Mouse (Mus musculus): ENCODE results near the gene Amy1. TPM values are rescaled to one million over a fixed set of nuclear protein-coding genes. Genes with fewer than 3 reads are reported as not detected.

Amy1 gene
- 92.9 and 105 TPM in 2 replicates for polyA plus RNA-seq (2012; rRNA removed)

GRCm38 (mm10) chr3:113606599-113606998 is at the start of gene Amy1:
Amy1 (minus strand) TSS chr3:113606699.

GRCm38 (mm10) chr3:113629606-113630359 is 23.3 kb upstream of the Amy1 start, which contains the start of gene Rnpc3:
Rnpc3 (minus strand) TSS chr3:113630149.

GRCm38 (mm10) chr3:113532328-113532727 is 74.2 kb downstream of the Amy1 start, which contains the start of gene Amy2a1:
Amy2a1 (minus strand) TSS chr3:113532428.

Other genes with a start within 250 kb of the Amy1 start
- 0.08 and 0.23 TPM in 2 replicates for gene Amy2a1, start 74.3 kb downstream of the Amy1 start, polyA plus RNA-seq (2012; rRNA removed)
- 62.9 and 73.3 TPM in 2 replicates for gene Rnpc3, start 23.4 kb upstream of the Amy1 start, polyA plus RNA-seq (2012; rRNA removed)

All from central nervous system, embryonic 18 days (tissue).